Mouse (Mus musculus) kidney, postnatal 0 days (tissue): ENCODE results near the gene Cela3a. TPM values are rescaled to one million over a fixed set of nuclear protein-coding genes. Genes with fewer than 3 reads are reported as not detected.
"Not testable (repeated sequence)": the region's sequence is repeated elsewhere in the genome, so short reads cannot be mapped to it uniquely, and the experiment has no call there.

Experiments
- ATAC-seq: fragments of 200-750 bp; cut with Nextera tagmentation; replicated peaks from 2 replicates; pipeline ENCODE4 v1.8.0; 2017; ENCODE audit warnings: low read depth, moderate number of reproducible peaks, moderate TSS enrichment, moderate library complexity; ENCODE audit not compliant: low FRiP score
- DNase-seq: peaks from one replicate; pipeline ENCODE4 v3.0.0-alpha.2; 2016; ENCODE audit warnings: low spot score
- H3K27ac ChIP-seq: fragments of 300-500 bp; sonication (generic); 2 replicates; pipeline ENCODE4 v1.5.1; 2014; ENCODE audit warnings: mild to moderate bottlenecking
- H3K27me3 ChIP-seq: fragments of 300-500 bp; sonication (generic); 2 replicates; pipeline ENCODE4 v1.6.1; 2014; ENCODE audit warnings: low read length, mixed read lengths; ENCODE audit not compliant: insufficient read depth
- H3K36me3 ChIP-seq: fragments of 300-500 bp; sonication (generic); 2 replicates; pipeline ENCODE4 v1.6.1; 2014; ENCODE audit warnings: low read length, mixed read lengths; ENCODE audit not compliant: insufficient read depth
- H3K4me1 ChIP-seq: fragments of 300-500 bp; sonication (generic); replicated peaks from 2 replicates; pipeline ENCODE4 v1.6.1; 2014; ENCODE audit warnings: antibody characterized with exemption, low read length, mixed read lengths; ENCODE audit not compliant: insufficient read depth
- H3K4me2 ChIP-seq: fragments of 300-500 bp; sonication (generic); 2 replicates; pipeline ENCODE4 v1.6.1; 2014; ENCODE audit warnings: mild to moderate bottlenecking, low read length, moderate library complexity, mixed read lengths
- H3K4me3 ChIP-seq: fragments of 300-500 bp; sonication (generic); replicated peaks from 2 replicates; pipeline ENCODE4 v1.5.1; 2014; ENCODE audit warnings: low read depth, low read length
- H3K9ac ChIP-seq: fragments of 300-500 bp; sonication (generic); 2 replicates; pipeline ENCODE4 v1.6.1; 2014; ENCODE audit warnings: low read depth, low read length
- H3K9me3 ChIP-seq: fragments of 300-500 bp; sonication (generic); replicated peaks from 2 replicates; pipeline ENCODE4 v1.6.1; 2016; ENCODE audit warnings: low read length, inconsistent platforms, mixed read lengths
- CTCF ChIP-seq: IDR thresholded peaks from 2 replicates; pipeline ENCODE4 v1.5.1; 2016; ENCODE audit warnings: antibody characterized with exemption, low read depth, mild to moderate bottlenecking, moderate library complexity
- WGBS: fragments of 180-500 bp; shearing (Covaris S2); extraction: QIAGEN DNeasy Blood & Tissue Kit; methylation state at CpG from one replicate; pipeline ENCODE4 v1.1.7; 2014; 5-methylcytosine and 5-hydroxymethylcytosine counted together
- polyA plus RNA-seq: library from polyadenylated mRNA; unstranded; fragments of >200 nt; fragmentation: Nextera tagmentation; extraction: Ambion mirVana; gene quantifications from 2 replicates; pipeline ENCODE4 v1.2.1, GENCODE M21; 2015

The Cela3a gene
- polyA plus RNA-seq, 1 experiment from 2014 or later = not detected

- H3K9me3 ChIP-seq = no peaks in the 10 kb centered on the region
- H3K4me2 ChIP-seq = no peak overlapping the region
- 90% methylated on average over 4 of the region's 4 CpGs for WGBS
- no peak overlapping the region for H3K4me3 ChIP-seq
- no peak overlapping the region for H3K9ac ChIP-seq
- no peaks in the 10 kb centered on the region for H3K36me3 ChIP-seq
- no peaks in the 10 kb centered on the region for H3K27me3 ChIP-seq
- H3K4me1 ChIP-seq = peaks cover 9% of the 10 kb centered on the region
- TF ChIP-seq CTCF = no peak
- DNase-seq (no peak), ATAC-seq (no peak)
- H3K27ac ChIP-seq = no peak overlapping the region
These were observed 36.3 kb upstream of the Cela3a start for GRCm38 (mm10) chr4:137445881-137446280.

GRCm38 (mm10) chr4:137443625-137444024, 34.0 kb upstream of the Cela3a start:
- no peaks in the 10 kb centered on the region for H3K27me3 ChIP-seq
- no peak overlapping the region for H3K4me3 ChIP-seq
- ATAC-seq = no peak
- H3K36me3 ChIP-seq = no peaks in the 10 kb centered on the region
- WGBS = 21% methylated on average over 5 of the region's 5 CpGs
- H3K9me3 ChIP-seq = no peaks in the 10 kb centered on the region
- H3K4me1 ChIP-seq = peaks cover 8% of the 10 kb centered on the region
- no peak overlapping the region for H3K4me2 ChIP-seq
- peak; percentile 97 for TF ChIP-seq CTCF
- no peak overlapping the region for H3K27ac ChIP-seq
- H3K9ac ChIP-seq = no peak overlapping the region
- peak; percentile 72 for DNase-seq

- TF ChIP-seq CTCF = peak; percentile 36; the same call in 1 of the 2 replicates
- no peak overlapping the region for H3K4me2 ChIP-seq
- H3K27ac ChIP-seq = no peak overlapping the region
- DNase-seq (no peak), ATAC-seq (no peak)
- WGBS = 85% methylated on average over 4 of the region's 4 CpGs
- no peak overlapping the region for H3K4me3 ChIP-seq
- no peak overlapping the region for H3K9ac ChIP-seq
- no peaks in the 10 kb centered on the region for H3K27me3 ChIP-seq
- no peaks in the 10 kb centered on the region for H3K4me1 ChIP-seq
- no peaks in the 10 kb centered on the region for H3K9me3 ChIP-seq
- no peaks in the 10 kb centered on the region for H3K36me3 ChIP-seq
These were observed 31.7 kb upstream of the Cela3a start for GRCm38 (mm10) chr4:137441332-137441731.

DNA sequence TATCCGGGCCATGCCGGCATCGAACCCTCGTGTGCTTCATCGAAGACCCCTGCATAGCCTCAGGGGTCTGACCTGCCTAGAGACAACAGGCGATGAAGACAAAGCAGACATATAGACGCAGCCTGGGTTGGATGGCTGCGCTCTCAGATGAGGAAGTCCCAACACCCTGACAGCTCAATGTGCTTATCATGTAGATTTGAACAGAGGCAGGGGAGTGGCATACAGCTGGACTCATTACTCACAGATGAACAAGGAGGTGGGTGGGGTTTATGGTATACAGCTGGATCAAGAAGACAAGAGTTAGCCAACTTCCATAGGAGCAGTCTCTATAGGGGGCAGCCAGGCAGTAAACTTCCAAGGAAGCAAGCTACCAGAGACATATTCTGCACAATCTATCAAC, 29.3 kb upstream of the Cela3a start:
- no peak for DNase-seq
- H3K4me3 ChIP-seq = no peak overlapping the region
- no peak overlapping the region for H3K9ac ChIP-seq
- ATAC-seq = no peak
- no peak for TF ChIP-seq CTCF
- no peak overlapping the region for H3K27ac ChIP-seq
- no peak overlapping the region for H3K4me2 ChIP-seq
- no peaks in the 10 kb centered on the region for H3K27me3 ChIP-seq
- no peaks in the 10 kb centered on the region for H3K4me1 ChIP-seq
- 91% methylated on average over 8 of the region's 8 CpGs for WGBS
- no peaks in the 10 kb centered on the region for H3K9me3 ChIP-seq
- H3K36me3 ChIP-seq = no peaks in the 10 kb centered on the region

- H3K9ac ChIP-seq = no peak overlapping the region
These were observed 27.5 kb upstream of the Cela3a start for GRCm38 (mm10) chr4:137436979-137437669.

DNA sequence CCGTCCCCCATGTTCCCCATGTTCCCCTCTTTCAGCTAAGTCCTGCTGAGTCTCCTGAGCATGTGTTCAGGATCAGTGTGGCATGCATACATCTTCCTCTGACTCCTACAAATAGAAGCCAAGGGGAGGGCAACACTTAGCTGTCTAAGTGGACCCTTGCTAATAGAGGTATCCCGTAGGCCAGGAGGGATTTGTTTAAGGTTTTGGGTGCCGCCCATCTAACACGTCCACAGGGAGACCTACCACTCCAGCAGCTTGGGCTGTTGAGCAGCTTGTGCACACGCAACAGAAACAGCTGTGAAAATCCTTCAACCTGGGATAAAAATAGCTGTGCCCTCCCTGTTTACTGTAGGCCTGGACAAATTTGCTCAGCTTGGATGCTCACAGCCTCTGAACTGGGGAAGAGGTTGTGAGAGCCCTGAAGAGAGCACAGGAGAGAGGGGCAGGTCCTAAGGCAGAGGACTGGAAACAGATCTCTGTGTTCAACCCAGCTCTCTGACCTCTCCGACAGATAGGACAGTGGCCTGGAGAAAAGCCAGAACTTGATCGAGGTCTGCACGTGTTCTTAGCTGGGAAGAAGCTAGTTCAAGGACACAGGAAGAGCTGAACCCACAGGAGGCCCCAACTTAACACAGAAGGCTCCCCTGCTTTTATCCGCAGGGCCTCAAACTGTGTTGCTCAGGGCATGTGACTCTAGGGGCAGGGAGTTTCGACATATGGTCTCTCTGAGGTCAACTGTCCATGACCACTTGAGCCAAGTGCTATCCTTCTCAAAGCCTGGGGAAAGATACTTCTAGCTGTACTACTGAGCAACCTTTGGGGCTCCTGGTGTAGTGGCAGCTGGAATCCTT, 23.3 kb upstream of the Cela3a start:
- WGBS = 69% methylated on average over 10 of the region's 10 CpGs
- H3K27me3 ChIP-seq, H3K4me2 ChIP-seq, H3K36me3 ChIP-seq, ATAC-seq, H3K4me3 ChIP-seq, DNase-seq, H3K9me3 ChIP-seq, H3K27ac ChIP-seq, H3K4me1 ChIP-seq, H3K9ac ChIP-seq: not testable (repeated sequence)

More at GRCm38 (mm10) chr4:137436979-137437669, 27.5 kb upstream of the Cela3a start:
- Histone ChIP-seq H3K4me1 (no peaks in the 10 kb centered on the region), H3K27ac (no peak overlapping the region), H3K36me3 (no peaks in the 10 kb centered on the region), H3K4me2 (no peak overlapping the region), H3K9me3 (no peaks in the 10 kb centered on the region), H3K27me3 (no peaks in the 10 kb centered on the region), H3K4me3 (no peak overlapping the region)
- WGBS = 92% methylated on average over 8 of the region's 8 CpGs
- TF ChIP-seq CTCF = no peak
- ATAC-seq (no peak), DNase-seq (no peak)
